ENCODE assay signal across 14 mouse cellular contexts in genomic region chr17:73417382-73417781, GRCm38 (mm10). TPM values are rescaled to one million over a fixed set of nuclear protein-coding genes. Genes with fewer than 3 reads are reported as not detected.
DNase-seq lines count a peak whose midpoint lies in the region; ATAC-seq lines count a peak whose summit lies in the region.
"Had no signal": no experiment of that assay in that cellular context is flagged by ENCODE, and none has a peak within 500 bp of the region (broad histone marks: within the 10 kb centered on the region; RNA-seq: fewer than 3 reads in every experiment).

No protein-coding gene starts in this region.

- H3K4me1 ChIP-seq in hindbrain, embryonic 11.5 days (replicated peaks; ENCODE audit: control insufficient read depth, insufficient read depth, low read length): no peaks in the 10 kb centered on the region
- peaks cover 3% of the 10 kb centered on the region; the same call in 1 of the 2 replicates for H3K4me1 ChIP-seq in hindbrain, embryonic 12.5 days

- H3K36me3 ChIP-seq in hindbrain, embryonic 11.5 days (ENCODE audit: control insufficient read depth, insufficient read depth, low read length): no peaks in the 10 kb centered on the region
- H3K36me3 ChIP-seq in hindbrain, embryonic 12.5 days: no peaks in the 10 kb centered on the region

- WGBS in hindbrain, embryonic 11.5 days: 60% methylated on average over 2 of the region's 2 CpGs
- 59% methylated on average over 2 of the region's 2 CpGs for WGBS in hindbrain, embryonic 12.5 days

- H3K9ac ChIP-seq in hindbrain, embryonic 11.5 days (ENCODE audit: low read depth, low read length): no peak overlapping the region
- H3K9ac ChIP-seq in hindbrain, embryonic 12.5 days: no peak overlapping the region

- H3K9me3 ChIP-seq in hindbrain, embryonic 11.5 days (ENCODE audit: control insufficient read depth, low read length): no peaks in the 10 kb centered on the region
- no peaks in the 10 kb centered on the region for H3K9me3 ChIP-seq in hindbrain, embryonic 12.5 days (replicated peaks)

- no peak overlapping the region for H3K4me3 ChIP-seq in hindbrain, embryonic 11.5 days (ENCODE audit: low read depth, low read length)
- no peak overlapping the region for H3K4me3 ChIP-seq in hindbrain, embryonic 12.5 days
- H3K4me3 ChIP-seq: layer of hippocampus, adult 2 months; myocyte had no signal

- DNase-seq in embryo, embryonic 10 days (ENCODE audit: low spot score): peak; percentile 20
- DNase-seq in embryo, embryonic 9.5 days (ENCODE audit: extremely low spot score): no peak
- peak; percentile 33 for DNase-seq in hindbrain, embryonic 11.5 days (ENCODE audit: low spot score)
- DNase-seq in right cerebral cortex, postnatal 10 days (ENCODE audit: low spot score in 2 of 2): peak; percentile 24 to 32
- DNase-seq in right cerebral cortex, postnatal 4 days: no peak
- DNase-seq in adipocyte (ENCODE audit: low spot score): no peak
- no peak for DNase-seq in gastrocnemius, adult 8-10 months (ENCODE audit: low spot score in 2 of 2)
- DNase-seq: adrenal gland, adult 2 months; cerebellum, adult 11 months; thymus, adult 18-20 months had no signal

- no peak overlapping the region for H3K27ac ChIP-seq in hindbrain, embryonic 11.5 days (ENCODE audit: low read depth, low read length)
- H3K27ac ChIP-seq in hindbrain, embryonic 12.5 days: no peak overlapping the region
- H3K27ac ChIP-seq: layer of hippocampus, adult 2 months had no signal

- H3K27me3 ChIP-seq in hindbrain, embryonic 11.5 days (ENCODE audit: control insufficient read depth, insufficient read depth, low read length): no peaks in the 10 kb centered on the region
- H3K27me3 ChIP-seq in hindbrain, embryonic 12.5 days: no peaks in the 10 kb centered on the region

- no peak for ATAC-seq in hindbrain, embryonic 11.5 days (ENCODE audit: low FRiP score)
- no peak for ATAC-seq in hindbrain, embryonic 12.5 days (ENCODE audit: low FRiP score)

- H3K4me2 ChIP-seq in hindbrain, embryonic 11.5 days (replicated peaks; ENCODE audit: low read depth, low read length): no peak overlapping the region
- H3K4me2 ChIP-seq in hindbrain, embryonic 12.5 days (replicated peaks): no peak overlapping the region
- H3K4me2 ChIP-seq: liver, embryonic 11.5 days had no signal

RNA-seq across cellular contexts. Expression of gene Capn13, which starts 16.7 kb away (rescaled TPM):
- polyA plus RNA-seq in hindbrain, embryonic 11.5 days (2014; fragmentation: Nextera tagmentation; extraction: Ambion mirVana): 0.32 TPM in 1 of 2 replicates, not detected in the other
- 0.12 TPM in 1 of 2 replicates, not detected in the other for polyA plus RNA-seq in hindbrain, embryonic 12.5 days (2016; fragmentation: Nextera tagmentation; extraction: Ambion mirVana)
- total RNA-seq in gastrocnemius, adult 8-10 months (2022): not detected
- total RNA-seq: adrenal gland, adult 2 months; layer of hippocampus, adult 2 months had no signal
- polyA plus RNA-seq: adrenal gland, adult 2 months; liver, embryonic 11.5 days; myocyte had no signal

Comparison
In these comparisons a context has a peak if more than half of its experiments do, and no peak if none do; other contexts are left out.
1. DNase-seq: peak in embryo, embryonic 10 days (single experiment), hindbrain, embryonic 11.5 days (single experiment) and right cerebral cortex, postnatal 10 days (2 of 2); none in embryo, embryonic 9.5 days (single experiment), right cerebral cortex, postnatal 4 days (single experiment), adipocyte (single experiment) and gastrocnemius, adult 8-10 months (0 of 2).